Mouse (Mus musculus) brain, embryonic 14.5 days (tissue): ENCODE data around the gene Dera.

ENCODE experiments used
- CTCF ChIP-seq: fragments of 200-500 bp; IDR thresholded peaks from 2 replicates; pipeline ENCODE4 v1.5.1; 2012; ENCODE audit warnings: inconsistent platforms, mild to moderate bottlenecking, moderate library complexity, borderline replicate concordance; ENCODE audit not compliant: insufficient read depth, insufficient read length; ENCODE audit errors: extremely low read depth
- POLR2A ChIP-seq: fragments of 200-500 bp; IDR thresholded peaks from 2 replicates; pipeline ENCODE4 v1.6.1; 2012; ENCODE audit warnings: mild to moderate bottlenecking, inconsistent platforms, borderline replicate concordance; ENCODE audit not compliant: poor library complexity, insufficient read depth, insufficient read length, severe bottlenecking; ENCODE audit errors: extremely low read depth

- no peak for TF ChIP-seq POLR2A
- TF ChIP-seq CTCF: no peak
These were observed 2.1 kb upstream of the Dera start for GRCm38 (mm10) chr6:137752275-137752655.
